Mouse (Mus musculus) thymus, postnatal 4 days (tissue): ENCODE measurements around the gene Cacna2d3.

Source experiments
- DNase-seq: peaks from one replicate; pipeline ENCODE4 v3.0.0; 2021

Gene Cacna2d3

GRCm38 (mm10) chr14:29478403-29478983 is 243.2 kb downstream of the Cacna2d3 start:
- DNase-seq = no peak

GRCm38 (mm10) chr14:29464277-29464676 is 257.4 kb downstream of the Cacna2d3 start:
- no peak for DNase-seq

- no peak for DNase-seq
Observed at GRCm38 (mm10) chr14:29449203-29449602, 272.5 kb downstream of the Cacna2d3 start.

- peak; percentile 47 for DNase-seq
Observed at GRCm38 (mm10) chr14:29443091-29444026, 278.3 kb downstream of the Cacna2d3 start.

- no peak for DNase-seq
Observed at GRCm38 (mm10) chr14:29442476-29442875, 279.2 kb downstream of the Cacna2d3 start.

GRCm38 (mm10) chr14:29438666-29439065 is 283.0 kb downstream of the Cacna2d3 start:
- DNase-seq = no peak

- DNase-seq = no peak
Observed at GRCm38 (mm10) chr14:29438251-29438650, 283.4 kb downstream of the Cacna2d3 start.

GRCm38 (mm10) chr14:29435203-29435602 is 286.5 kb downstream of the Cacna2d3 start:
- no peak for DNase-seq

- DNase-seq = no peak
Observed at GRCm38 (mm10) chr14:29433716-29434115, 287.9 kb downstream of the Cacna2d3 start.

- DNase-seq = no peak
Observed at GRCm38 (mm10) chr14:29433076-29433714, 288.5 kb downstream of the Cacna2d3 start.

GRCm38 (mm10) chr14:29429788-29430187 is 291.9 kb downstream of the Cacna2d3 start:
- no peak for DNase-seq

- DNase-seq = no peak
Observed at GRCm38 (mm10) chr14:29425666-29426065, 296.0 kb downstream of the Cacna2d3 start.

- no peak for DNase-seq
Observed at GRCm38 (mm10) chr14:29425208-29425607, 296.5 kb downstream of the Cacna2d3 start.

GRCm38 (mm10) chr14:29405878-29406165 is 315.8 kb downstream of the Cacna2d3 start:
- DNase-seq = no peak

- DNase-seq = no peak
Observed at GRCm38 (mm10) chr14:29405125-29405877, 316.4 kb downstream of the Cacna2d3 start.

- DNase-seq = no peak
Observed at GRCm38 (mm10) chr14:29403849-29404808, 317.5 kb downstream of the Cacna2d3 start.

GRCm38 (mm10) chr14:29402471-29402870 is 319.2 kb downstream of the Cacna2d3 start:
- DNase-seq = no peak

- no peak for DNase-seq
Observed at GRCm38 (mm10) chr14:29393786-29394185, 327.9 kb downstream of the Cacna2d3 start.

GRCm38 (mm10) chr14:29392851-29393250 is 328.8 kb downstream of the Cacna2d3 start:
- no peak for DNase-seq

GRCm38 (mm10) chr14:29391489-29391888 is 330.2 kb downstream of the Cacna2d3 start:
- no peak for DNase-seq

GRCm38 (mm10) chr14:29387761-29388160 is 333.9 kb downstream of the Cacna2d3 start:
- DNase-seq = no peak

- no peak for DNase-seq
Observed at GRCm38 (mm10) chr14:29385500-29385899, 336.2 kb downstream of the Cacna2d3 start.
